Mouse (Mus musculus): ENCODE results near the gene Cog4. TPM values are rescaled to one million over a fixed set of nuclear protein-coding genes. Genes with fewer than 3 reads are reported as not detected.
"Not testable (repeated sequence)": the region's sequence is repeated elsewhere in the genome, so short reads cannot be mapped to it uniquely, and the experiment has no call there.

Gene Cog4
- total RNA-seq, 1 experiment from 2014 or later: 74.1 TPM

GRCm38 (mm10) chr8:110828511-110828910, 17.9 kb upstream of the Cog4 start:
- DNase-seq: no peak

- DNase-seq: no peak
These were observed 14.4 kb upstream of the Cog4 start for GRCm38 (mm10) chr8:110831956-110832355.

- DNase-seq: no peak
These were observed 4.3 kb upstream of the Cog4 start for GRCm38 (mm10) chr8:110842012-110842574.

- no peak for DNase-seq
These were observed 3.2 kb upstream of the Cog4 start for GRCm38 (mm10) chr8:110843207-110843606.

GRCm38 (mm10) chr8:110844941-110845340, 1.5 kb upstream of the Cog4 start:
- DNase-seq: no peak

- peak; percentile 14 for DNase-seq
These were observed 487 bp upstream of the Cog4 start for GRCm38 (mm10) chr8:110845821-110846404.

GRCm38 (mm10) chr8:110847171-110847549, 760 bp downstream of the Cog4 start:
- DNase-seq: no peak

GRCm38 (mm10) chr8:110847645-110848495, 1.5 kb downstream of the Cog4 start:
- DNase-seq: no peak

- DNase-seq: no peak
These were observed 4.8 kb downstream of the Cog4 start for GRCm38 (mm10) chr8:110851186-110851585.

- not testable (repeated sequence) for DNase-seq
These were observed 9.7 kb downstream of the Cog4 start for GRCm38 (mm10) chr8:110856073-110856472.

- no peak for DNase-seq
These were observed 10.5 kb downstream of the Cog4 start for GRCm38 (mm10) chr8:110856760-110857461.

GRCm38 (mm10) chr8:110859651-110860501, 13.5 kb downstream of the Cog4 start:
- no peak for DNase-seq

- DNase-seq: not testable (repeated sequence)
These were observed 15.1 kb downstream of the Cog4 start for GRCm38 (mm10) chr8:110861347-110862025.

GRCm38 (mm10) chr8:110870501-110870900, 24.1 kb downstream of the Cog4 start:
- DNase-seq: no peak

GRCm38 (mm10) chr8:110877862-110878261, 31.5 kb downstream of the Cog4 start:
- no peak for DNase-seq

GRCm38 (mm10) chr8:110881741-110882310, 35.4 kb downstream of the Cog4 start:
- no peak for DNase-seq

GRCm38 (mm10) chr8:110883824-110884223, 37.4 kb downstream of the Cog4 start:
- DNase-seq: no peak

- no peak for DNase-seq
These were observed 40.2 kb downstream of the Cog4 start for GRCm38 (mm10) chr8:110886634-110887033.

- peak; percentile 50 for DNase-seq
These were observed 41.2 kb downstream of the Cog4 start for GRCm38 (mm10) chr8:110887551-110887950.

GRCm38 (mm10) chr8:110888441-110888840, 42.0 kb downstream of the Cog4 start:
- no peak for DNase-seq

GRCm38 (mm10) chr8:110888860-110889259, 42.5 kb downstream of the Cog4 start:
- peak; percentile 22 for DNase-seq

Measured in adrenal gland, postnatal 14 days (tissue).